Mouse (Mus musculus) CH12.LX (cell line): ENCODE data around the gene Dzank1. TPM values are rescaled to one million over a fixed set of nuclear protein-coding genes. Genes with fewer than 3 reads are reported as not detected.

Experiments
- DNase-seq: peaks from one replicate; pipeline ENCODE4 v3.0.0-alpha.2; 2013; ENCODE audit errors: extremely low read depth
- H3K27ac ChIP-seq: 2 replicates; pipeline ENCODE4 v1.5.1; 2012; ENCODE audit warnings: low read depth, mild to moderate bottlenecking, control low read depth, moderate library complexity; ENCODE audit not compliant: insufficient read depth
- H3K27me3 ChIP-seq: replicated peaks from 2 replicates; pipeline ENCODE3; 2012; ENCODE audit warnings: inconsistent platforms
- H3K36me3 ChIP-seq, 2 experiments: replicated peaks in 1 of 2; 2 replicates each; pipeline versions ENCODE3 to v1.6.1; 2012; ENCODE audit warnings: inconsistent platforms in 1 of 2, low read length in 1 of 2, mild to moderate bottlenecking in 1 of 2, mixed read lengths in 1 of 2, moderate library complexity in 1 of 2; ENCODE audit not compliant: control insufficient read depth in 1 of 2, insufficient read depth in 1 of 2
- H3K4me1 ChIP-seq, 2 experiments: 2 replicates each; pipeline ENCODE4 v1.6.1; 2012; ENCODE audit warnings: inconsistent platforms in 1 of 2, moderate library complexity in 1 of 2; ENCODE audit not compliant: insufficient read depth in 2 of 2, control insufficient read depth in 1 of 2
- H3K4me2 ChIP-seq: 2 replicates; pipeline ENCODE4 v1.6.1; 2012; ENCODE audit warnings: low read depth, mild to moderate bottlenecking, control low read depth; ENCODE audit not compliant: poor library complexity, insufficient read depth, severe bottlenecking
- H3K4me3 ChIP-seq, 3 experiments: fragments of 150-350 bp in 1 of 3; sonication (generic) in 1 of 3; replicated peaks in 1 of 3; 2 replicates each; pipeline versions ENCODE3 to v1.5.1; 2011 to 2012; ENCODE audit warnings: low read depth in 2 of 3, low read length in 2 of 3, mild to moderate bottlenecking in 2 of 3, moderate library complexity in 2 of 3, control low read depth in 1 of 3, improper control_type of control experiment in 1 of 3, inconsistent platforms in 1 of 3, mixed read lengths in 1 of 3; ENCODE audit not compliant: poor library complexity in 1 of 3
- H3K79me2 ChIP-seq: replicated peaks from 2 replicates; pipeline ENCODE4 v1.6.1; 2012; ENCODE audit warnings: mild to moderate bottlenecking, moderate library complexity; ENCODE audit not compliant: control insufficient read depth, poor library complexity, insufficient read depth, severe bottlenecking; ENCODE audit errors: extremely low read depth
- H3K9ac ChIP-seq: 2 replicates; pipeline ENCODE4 v1.6.1; 2012; ENCODE audit warnings: low read depth, mild to moderate bottlenecking, control low read depth, moderate library complexity; ENCODE audit not compliant: insufficient read depth
- H3K9me3 ChIP-seq: replicated peaks from 2 replicates; pipeline ENCODE3; 2012; ENCODE audit warnings: low read length, inconsistent platforms, mixed read lengths
- BHLHE40 ChIP-seq: IDR thresholded peaks from 2 replicates; pipeline ENCODE4 v1.6.1; 2011; ENCODE audit warnings: mild to moderate bottlenecking, low read depth, low read length, improper control_type of control experiment
- CHD1 ChIP-seq: IDR thresholded peaks from 2 replicates; pipeline ENCODE4 v1.6.1; 2012; ENCODE audit warnings: low read depth, low read length, improper control_type of control experiment, inconsistent platforms
- CHD2 ChIP-seq: IDR thresholded peaks from 2 replicates; pipeline ENCODE4 v1.6.1; 2011; ENCODE audit warnings: low read length, improper control_type of control experiment
- CTCF ChIP-seq, 2 experiments: IDR thresholded peaks in 1 of 2; conservative IDR thresholded peaks in 1 of 2; 2 replicates each; pipeline ENCODE4 v1.5.1; 2011 to 2012; ENCODE audit warnings: low read depth in 2 of 2, low read length in 2 of 2, improper control_type of control experiment in 1 of 2, inconsistent platforms in 1 of 2, mild to moderate bottlenecking in 1 of 2, moderate library complexity in 1 of 2
- E2F4 ChIP-seq: IDR thresholded peaks from 2 replicates; pipeline ENCODE4 v1.6.1; 2011; ENCODE audit warnings: low read depth, low read length, improper control_type of control experiment; ENCODE audit not compliant: insufficient replicate concordance
- ELF1 ChIP-seq: IDR thresholded peaks from 2 replicates; pipeline ENCODE4 v1.6.1; 2014; ENCODE audit warnings: low read depth, mild to moderate bottlenecking, inconsistent platforms, low read length, improper control_type of control experiment
- ETS1 ChIP-seq: conservative IDR thresholded peaks from 2 replicates; pipeline ENCODE4 v1.6.1; 2012; ENCODE audit warnings: low read depth, mild to moderate bottlenecking, inconsistent platforms, low read length, improper control_type of control experiment, moderate library complexity
- IRF4 ChIP-seq: IDR thresholded peaks from 2 replicates; pipeline ENCODE4 v1.6.1; 2014; ENCODE audit warnings: low read depth, mild to moderate bottlenecking, inconsistent platforms, low read length, improper control_type of control experiment
- MAFK ChIP-seq: IDR thresholded peaks from 2 replicates; pipeline ENCODE4 v1.6.1; 2011; ENCODE audit warnings: low read length, improper control_type of control experiment; ENCODE audit not compliant: insufficient replicate concordance
- MXI1 ChIP-seq: IDR thresholded peaks from 2 replicates; pipeline ENCODE4 v1.6.1; 2011; ENCODE audit warnings: mild to moderate bottlenecking, low read depth, low read length, improper control_type of control experiment
- MYC ChIP-seq: IDR thresholded peaks from 2 replicates; pipeline ENCODE4 v1.6.1; 2011; ENCODE audit warnings: low read depth, mild to moderate bottlenecking, improper control_type of control experiment, low read length
- NELFE ChIP-seq: IDR thresholded peaks from 2 replicates; pipeline ENCODE4 v1.6.1; 2011; ENCODE audit warnings: low read depth, low read length, improper control_type of control experiment
- NRF1 ChIP-seq: IDR thresholded peaks from 2 replicates; pipeline ENCODE4 v1.6.1; 2014; ENCODE audit warnings: low read depth, mild to moderate bottlenecking, inconsistent platforms, low read length, improper control_type of control experiment, moderate library complexity
- POLR2A ChIP-seq: IDR thresholded peaks from 2 replicates; pipeline ENCODE4 v1.6.1; 2011; ENCODE audit warnings: low read depth, mild to moderate bottlenecking, improper control_type of control experiment, low read length
- POLR2AphosphoS2 ChIP-seq: IDR thresholded peaks from 2 replicates; pipeline ENCODE4 v1.6.1; 2011; ENCODE audit warnings: low read depth, low read length, improper control_type of control experiment
- RCOR1 ChIP-seq: conservative IDR thresholded peaks from 2 replicates; pipeline ENCODE4 v1.6.1; 2012; ENCODE audit warnings: low read depth, mild to moderate bottlenecking, inconsistent platforms, low read length, improper control_type of control experiment
- SIN3A ChIP-seq: IDR thresholded peaks from 2 replicates; pipeline ENCODE4 v1.6.1; 2012; ENCODE audit warnings: low read length, improper control_type of control experiment, inconsistent platforms
- TBP ChIP-seq: conservative IDR thresholded peaks from 2 replicates; pipeline ENCODE4 v1.6.1; 2011; ENCODE audit warnings: low read depth, low read length, improper control_type of control experiment
- UBTF ChIP-seq: IDR thresholded peaks from 2 replicates; pipeline ENCODE4 v1.6.1; 2012; ENCODE audit warnings: low read depth, mild to moderate bottlenecking, inconsistent platforms, low read length, improper control_type of control experiment, moderate library complexity
- USF1 ChIP-seq: IDR thresholded peaks from 2 replicates; pipeline ENCODE4 v1.6.1; 2014; ENCODE audit warnings: low read depth, mild to moderate bottlenecking, inconsistent platforms, low read length, improper control_type of control experiment
- USF2 ChIP-seq: conservative IDR thresholded peaks from 2 replicates; pipeline ENCODE4 v1.6.1; 2011; ENCODE audit warnings: low read depth, low read length, improper control_type of control experiment
- ZC3H11A ChIP-seq: IDR thresholded peaks from 2 replicates; pipeline ENCODE4 v1.6.1; 2012; ENCODE audit warnings: low read depth, mild to moderate bottlenecking, inconsistent platforms, low read length, improper control_type of control experiment
- ZKSCAN1 ChIP-seq: IDR thresholded peaks from 2 replicates; pipeline ENCODE4 v1.6.1; 2012; ENCODE audit warnings: low read depth, inconsistent platforms, low read length, improper control_type of control experiment, borderline replicate concordance
- ZMIZ1 ChIP-seq: IDR thresholded peaks from 2 replicates; pipeline ENCODE4 v1.6.1; 2012; ENCODE audit warnings: low read depth, mild to moderate bottlenecking, inconsistent platforms, low read length, improper control_type of control experiment
- ZNF384 ChIP-seq: IDR thresholded peaks from 2 replicates; pipeline ENCODE4 v1.6.1; 2012; ENCODE audit warnings: low read depth, low read length, improper control_type of control experiment, inconsistent platforms
- dilution Hi-C: fragments of 300-500 bp; cut with MboI; formaldehyde crosslinking; loops from 2 replicates; pipeline ENCODE4 v1.14.3; 2020; ENCODE audit warnings: low sequenced_read_pairs; ENCODE audit not compliant: extremely low pct_unique_long_range_greater_than_20kb, extremely low pct_ligation_motif_present
- in situ Hi-C: fragments of 300-500 bp; cut with MboI; formaldehyde crosslinking; loops from 3 replicates; pipeline ENCODE4 v1.14.3; 2019; ENCODE audit warnings: low sequenced_read_pairs, low pct_ligation_motif_present, low pct_unique_long_range_greater_than_20kb, mixed read lengths
- polyA plus RNA-seq: library from polyadenylated mRNA; unstranded; fragments of >175 nt; gene quantifications from 2 replicates; pipeline ENCODE4 v1.2.1, GENCODE M21; 2012; ENCODE audit warnings: low read depth; ENCODE audit not compliant: insufficient read length
- total RNA-seq, 2 experiments: library from RNA; depleted of rRNA; stranded (reverse); fragments of 300-350 nt in 1 of 2; fragments of >200 nt in 1 of 2; gene quantifications; 2 replicates each; pipeline ENCODE4 v1.2.3; 2012 to 2014

The Dzank1 gene
- total and polyA plus RNA-seq, 3 experiments = 0.08 to 0.29 (median 0.08) TPM

DNA sequence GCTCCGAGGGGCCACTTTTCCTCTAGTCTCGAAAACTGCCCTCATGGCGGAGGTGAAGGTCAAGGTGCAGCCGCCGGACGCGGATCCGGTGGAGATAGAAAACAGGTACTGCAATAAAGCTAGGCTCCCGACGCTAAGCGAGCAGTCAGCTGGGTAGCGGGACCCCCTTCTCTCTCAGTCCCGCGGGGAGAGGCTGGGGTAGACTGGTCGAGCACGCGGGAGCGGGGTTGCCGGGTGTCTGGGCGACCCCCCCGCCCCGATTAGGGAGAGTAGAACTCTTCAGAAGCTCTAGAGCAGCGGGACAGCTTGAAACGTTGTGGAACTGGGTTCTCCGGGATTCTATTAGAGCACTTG, 584 bp upstream of the Dzank1 start:
- in situ Hi-C loops = no loop called here
- H3K4me2 ChIP-seq = peak overlapping the region; percentile 94
- H3K9ac ChIP-seq = peak overlapping the region; percentile 95
- DNase-seq = no peak
- peaks cover 15% of the 10 kb centered on the region for H3K79me2 ChIP-seq
- H3K4me3 ChIP-seq = peak overlapping the region; percentile 90 to 98 (median 93)
- TF ChIP-seq CHD2 (no peak), MYC (no peak), USF2 (no peak), ZNF384 (no peak), IRF4 (no peak), MXI1 (no peak), MAFK (no peak), RCOR1 (no peak), ZC3H11A (no peak), USF1 (no peak), ZMIZ1 (no peak), NELFE (no peak), ZKSCAN1 (no peak), CTCF (conservative IDR thresholded peaks at IDR 0.05 in 1 of 2, IDR thresholded peaks at IDR 0.05 in 1 of 2; ENCODE audit: low read depth in 2 of 2, low read length in 2 of 2) (no peak), UBTF (no peak), TBP (no peak), ELF1 (no peak)
- TF ChIP-seq, all 38 proteins: peak for 0
- dilution Hi-C loops = no loop called here
- H3K9me3 ChIP-seq = no peaks in the 10 kb centered on the region
- no peak overlapping the region for H3K27ac ChIP-seq
- peaks cover 3 to 34% of the 10 kb centered on the region in 2 experiments for H3K36me3 ChIP-seq
- peaks cover 22% of the 10 kb centered on the region for H3K27me3 ChIP-seq
- H3K4me1 ChIP-seq = peaks cover 5 to 21% of the 10 kb centered on the region in 2 experiments

DNA sequence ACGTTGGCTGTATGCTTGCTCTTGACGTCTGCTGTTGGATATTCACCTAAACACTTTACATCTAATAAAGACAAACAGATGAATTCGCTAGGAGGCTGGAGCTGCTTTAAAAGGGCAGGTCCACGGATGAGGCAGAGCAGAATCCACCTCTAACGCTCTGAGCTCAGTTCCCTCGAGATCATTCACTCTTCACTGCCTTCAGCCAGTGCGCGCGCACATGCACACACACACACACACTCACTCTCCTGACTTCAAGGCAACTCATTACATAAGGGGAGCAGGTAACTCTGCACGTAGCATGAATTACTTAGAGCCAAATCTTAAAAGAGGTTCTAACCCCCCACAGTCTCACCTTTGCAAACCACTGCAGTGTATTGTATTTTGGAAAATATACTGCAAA, 1.4 kb downstream of the Dzank1 start:
- TF ChIP-seq MAFK (no peak), IRF4 (no peak), CHD1 (no peak), SIN3A (no peak), BHLHE40 (peak; percentile 40; the same call in 1 of the 2 replicates), ETS1 (no peak), POLR2AphosphoS2 (no peak), NRF1 (peak; percentile 46), NELFE (no peak), ZMIZ1 (no peak), POLR2A (no peak), USF1 (no peak), E2F4 (no peak)
- TF ChIP-seq, all 38 proteins: peak for 2
- H3K79me2 ChIP-seq = peaks cover 15% of the 10 kb centered on the region
- H3K9me3 ChIP-seq = no peaks in the 10 kb centered on the region
- peaks cover 22% of the 10 kb centered on the region for H3K27me3 ChIP-seq
- peaks cover 5 to 21% of the 10 kb centered on the region in 2 experiments for H3K4me1 ChIP-seq
- peak; percentile 21 for DNase-seq
- no peak overlapping the region for H3K4me3 ChIP-seq
- H3K4me2 ChIP-seq = peak overlapping the region; percentile 33; the same call in 1 of the 2 replicates
- H3K36me3 ChIP-seq = peaks cover 0 to 20% of the 10 kb centered on the region in 2 experiments
- no peak overlapping the region for H3K9ac ChIP-seq
- no peak overlapping the region for H3K27ac ChIP-seq
- dilution Hi-C loops = no loop called here
- in situ Hi-C loops = no loop called here
